Mouse (Mus musculus) heart, postnatal 4 days (tissue): Measurements from ENCODE around the gene Rfx7. TPM values are rescaled to one million over a fixed set of nuclear protein-coding genes. Genes with fewer than 3 reads are reported as not detected.

Source experiments
- DNase-seq: peaks from one replicate; pipeline ENCODE4 v3.0.0; 2021
- total RNA-seq, 2 experiments: library from RNA; stranded (reverse); gene quantifications; 2 replicates each; pipeline ENCODE4 v1.2.3; 2021

Gene Rfx7
- total RNA-seq, 2 experiments from 2014 or later = 18.1 to 18.9 TPM

- DNase-seq = no peak
Measured at GRCm38 (mm10) chr9:72543590-72543989, 11.6 kb downstream of the Rfx7 start.

GRCm38 (mm10) chr9:72558780-72559179, 26.7 kb downstream of the Rfx7 start:
- DNase-seq = no peak

- no peak for DNase-seq
Measured at GRCm38 (mm10) chr9:72560316-72560715, 28.3 kb downstream of the Rfx7 start.

- no peak for DNase-seq
Measured at GRCm38 (mm10) chr9:72563277-72563676, 31.2 kb downstream of the Rfx7 start.

DNA sequence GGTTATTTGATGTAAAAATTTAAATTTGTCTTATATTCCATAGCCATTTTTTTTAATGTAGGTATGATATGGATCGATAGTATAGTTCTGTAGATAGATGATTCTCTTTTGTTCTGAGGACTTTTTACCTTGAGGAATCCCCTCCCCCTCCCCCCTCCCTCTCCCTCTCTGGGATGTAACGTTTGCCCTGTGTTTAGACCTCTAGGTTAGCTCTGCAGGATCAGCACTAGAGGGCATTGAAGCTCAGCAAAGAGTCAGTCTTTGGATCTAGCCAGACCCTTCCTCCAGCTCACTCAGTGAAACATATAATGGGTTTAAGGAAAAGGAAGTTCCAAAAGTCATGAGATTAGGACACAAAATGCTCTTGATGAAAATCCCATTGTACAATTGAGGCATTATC, 35.1 kb downstream of the Rfx7 start:
- DNase-seq = no peak

GRCm38 (mm10) chr9:72580216-72580615, 48.2 kb downstream of the Rfx7 start:
- no peak for DNase-seq

DNA sequence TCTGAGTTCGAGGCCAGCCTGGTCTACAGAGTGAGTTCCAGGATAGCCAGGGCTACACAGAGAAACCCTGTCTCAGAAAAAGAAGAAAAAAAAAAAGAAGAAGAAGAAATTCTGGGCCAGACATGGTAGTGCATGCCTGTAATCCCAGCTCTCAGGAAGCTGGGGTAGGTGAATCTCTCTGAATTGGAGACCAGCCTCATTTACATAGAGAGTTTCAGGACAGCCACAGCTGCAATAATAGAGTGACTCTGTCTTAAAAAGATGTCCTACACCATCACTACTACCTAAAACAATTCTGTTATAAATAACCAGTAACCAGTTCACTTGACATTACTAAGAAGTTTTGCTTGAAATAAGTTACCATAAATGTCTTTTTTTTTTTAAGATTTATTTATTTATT, 58.8 kb downstream of the Rfx7 start:
- DNase-seq = no peak

DNA sequence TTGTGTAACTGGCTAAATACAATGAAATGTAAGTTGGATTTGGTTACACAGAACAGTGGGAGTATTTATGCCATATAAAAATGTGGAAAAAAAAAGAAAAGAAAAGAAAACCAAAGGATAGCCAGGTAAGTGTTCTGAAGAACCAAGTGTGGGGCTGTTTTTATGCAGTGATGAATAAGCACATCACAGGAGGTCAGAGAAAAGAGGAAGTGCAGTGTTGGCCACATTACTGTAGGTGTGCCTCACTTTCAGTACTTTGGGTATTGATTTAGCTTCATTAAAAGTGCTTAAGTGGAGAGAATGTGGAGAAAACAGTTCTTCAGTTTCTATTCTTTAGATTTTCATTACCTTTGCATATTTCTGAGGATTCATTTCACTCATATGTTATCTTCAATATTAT, 60.0 kb downstream of the Rfx7 start:
- DNase-seq = no peak

DNA sequence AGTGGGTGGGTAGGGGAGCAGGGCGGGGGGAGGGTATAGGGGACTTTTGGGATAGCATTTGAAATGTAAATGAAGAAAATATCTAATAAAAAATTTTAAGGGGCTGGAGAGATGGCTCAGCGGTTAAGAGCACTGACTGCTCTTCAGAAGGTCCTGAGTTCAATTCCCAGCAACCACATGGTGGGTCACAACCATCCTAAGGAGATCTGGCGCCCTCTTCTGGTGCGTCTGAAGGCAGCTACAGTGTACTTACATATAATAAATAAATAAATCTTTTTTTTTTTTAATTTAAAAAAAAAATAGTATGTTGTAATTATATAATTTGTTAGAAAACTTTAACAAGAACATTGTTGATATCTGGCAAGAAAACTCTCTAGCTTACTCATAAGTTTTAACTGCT, 62.6 kb downstream of the Rfx7 start:
- peak; percentile 32 for DNase-seq

DNA sequence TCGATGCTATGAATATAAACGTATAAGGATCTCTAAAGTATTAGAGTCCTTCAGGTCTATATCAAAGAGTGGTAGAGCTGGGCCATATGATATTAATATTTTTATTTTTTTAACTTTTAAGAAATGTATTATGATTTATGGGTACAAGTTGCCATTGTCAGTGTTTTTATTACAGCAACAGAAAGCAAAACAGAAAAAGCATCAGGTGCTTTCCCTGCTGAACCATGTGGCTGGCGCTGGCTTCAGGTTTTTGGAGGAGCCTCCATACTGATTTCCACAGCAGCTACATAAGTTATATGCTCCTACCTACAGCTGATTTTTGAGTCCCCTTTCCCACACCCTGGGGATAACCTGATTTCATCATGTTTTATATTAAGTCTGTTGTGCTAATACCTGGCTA, 68.1 kb downstream of the Rfx7 start:
- DNase-seq = no peak

DNA sequence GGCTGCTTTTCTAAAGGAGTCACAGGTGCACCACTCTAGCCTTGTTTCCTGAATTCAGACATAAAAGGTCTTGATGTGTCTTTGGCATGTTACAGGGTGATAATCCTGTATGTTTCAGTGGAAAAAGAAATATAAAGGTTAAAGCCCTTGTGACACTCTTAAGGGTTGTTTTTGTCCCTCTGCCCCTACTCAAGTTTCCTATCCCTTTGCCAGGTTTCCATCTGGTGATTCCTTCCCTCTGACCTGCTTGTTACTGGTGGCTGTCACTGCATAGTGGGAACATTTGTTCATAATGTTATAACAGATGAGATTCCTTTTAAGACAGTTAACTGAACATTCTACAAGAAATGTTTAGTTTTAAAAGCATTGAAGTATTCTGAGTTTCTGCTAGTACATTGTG, 77.7 kb downstream of the Rfx7 start:
- DNase-seq = no peak

- DNase-seq = no peak
Measured at GRCm38 (mm10) chr9:72613884-72614283, 81.8 kb downstream of the Rfx7 start.

- no peak for DNase-seq
Measured at GRCm38 (mm10) chr9:72614786-72615480, 82.9 kb downstream of the Rfx7 start.

DNA sequence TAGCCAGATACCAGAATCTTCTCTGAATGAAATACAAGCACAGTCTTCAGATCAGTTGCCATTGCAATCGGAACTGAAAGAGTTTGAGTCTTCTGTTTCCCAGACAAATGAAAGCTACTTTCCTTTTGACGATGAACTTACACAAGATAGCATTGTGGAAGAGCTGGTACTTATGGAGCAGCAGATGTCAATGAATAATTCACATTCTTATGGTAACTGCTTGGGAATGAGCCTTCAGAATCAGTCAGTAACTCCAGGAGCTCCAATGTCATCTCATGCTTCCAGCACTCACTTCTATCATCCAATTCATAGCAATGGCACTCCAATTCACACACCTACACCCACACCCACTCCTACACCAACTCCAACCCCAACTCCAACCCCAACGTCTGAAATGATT, 86.0 kb downstream of the Rfx7 start:
- no peak for DNase-seq

DNA sequence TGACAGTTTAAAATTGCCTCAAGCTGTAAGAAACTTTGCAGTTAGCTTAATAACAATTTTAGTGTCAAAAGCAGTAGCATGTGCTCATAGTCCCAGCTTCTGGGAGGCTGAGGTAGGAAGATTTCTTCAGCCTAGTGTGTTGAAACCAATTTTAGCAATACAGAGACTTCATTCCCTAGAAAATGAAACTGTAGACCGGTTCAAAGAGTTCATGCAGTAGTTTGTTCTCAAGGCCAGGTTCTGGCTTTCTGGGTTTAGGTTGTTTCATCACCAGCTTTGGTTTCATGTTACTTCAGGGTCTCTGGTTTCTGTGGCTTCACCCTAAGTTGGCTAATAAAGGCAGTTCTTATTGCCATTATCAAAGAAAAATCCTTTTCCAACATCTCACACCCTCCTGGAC, 91.6 kb downstream of the Rfx7 start:
- DNase-seq = no peak

GRCm38 (mm10) chr9:72627598-72627997, 95.6 kb downstream of the Rfx7 start:
- DNase-seq = no peak

GRCm38 (mm10) chr9:72628591-72628990, 96.6 kb downstream of the Rfx7 start:
- peak; percentile 76 for DNase-seq

DNA sequence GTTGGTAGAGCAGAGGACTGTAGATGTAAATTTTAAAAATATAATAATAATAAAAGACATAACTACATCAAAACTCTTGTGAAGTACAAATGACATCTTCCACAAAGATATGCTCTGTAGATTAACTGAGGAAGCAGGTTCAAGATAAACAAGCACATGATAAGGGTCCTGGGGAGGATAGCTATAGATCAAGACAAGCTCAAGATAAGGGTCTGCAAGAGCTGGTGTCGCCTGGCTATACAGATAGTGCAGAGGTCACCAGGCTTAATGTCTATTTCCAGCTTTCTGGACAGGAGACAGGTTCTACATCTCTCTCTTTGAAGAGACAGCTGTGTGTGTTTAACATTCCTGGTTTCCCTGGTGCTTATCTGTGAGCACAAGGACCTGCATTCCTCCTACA, 100.2 kb downstream of the Rfx7 start:
- no peak for DNase-seq

DNA sequence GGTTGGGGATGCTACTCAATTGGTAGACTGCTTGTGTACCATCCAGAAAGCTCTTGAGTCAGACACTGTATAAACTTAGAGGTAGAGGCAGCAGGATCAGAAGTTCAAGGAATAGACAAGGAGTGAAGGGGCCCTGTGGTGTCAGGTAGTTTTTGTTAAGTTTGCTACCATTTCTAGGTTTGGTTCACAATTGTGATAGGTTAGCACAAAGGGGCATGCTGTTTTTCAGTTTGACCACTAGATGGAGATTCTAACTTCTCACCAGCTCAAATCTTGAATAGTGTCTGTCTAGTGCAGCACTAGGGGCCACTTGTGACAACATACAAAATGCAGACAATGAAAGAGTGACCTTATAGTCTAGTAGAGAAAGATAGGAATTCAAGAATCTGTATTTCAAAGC, 103.1 kb downstream of the Rfx7 start:
- DNase-seq = no peak

DNA sequence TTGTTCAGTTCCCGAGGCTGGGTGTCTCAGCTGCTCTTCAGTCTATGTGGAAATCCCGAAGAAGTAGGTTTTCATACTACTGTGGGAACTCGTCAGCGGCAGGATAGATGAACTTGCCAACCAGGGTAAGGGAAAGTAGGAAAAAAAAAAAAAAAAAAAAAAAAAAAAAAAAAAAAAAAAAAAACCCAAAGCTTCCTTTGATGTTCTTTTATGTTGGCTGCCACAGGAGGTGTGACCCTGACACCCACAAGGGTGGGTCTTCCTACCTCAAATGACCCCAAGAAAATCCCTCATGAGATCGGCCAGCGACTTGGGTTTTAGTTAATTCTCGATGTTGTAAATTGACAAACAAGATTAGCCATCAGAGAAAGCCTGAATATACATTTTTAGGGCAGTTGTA, 104.5 kb downstream of the Rfx7 start:
- DNase-seq = no peak

- DNase-seq = no peak
Measured at GRCm38 (mm10) chr9:72637243-72637642, 105.2 kb downstream of the Rfx7 start.

GRCm38 (mm10) chr9:72638951-72639842, 107.2 kb downstream of the Rfx7 start:
- DNase-seq = no peak

- peak; percentile 89 for DNase-seq
Measured at GRCm38 (mm10) chr9:72639843-72640621, 108.0 kb downstream of the Rfx7 start.
